Mouse (Mus musculus) duodenum, adult 2 months (tissue): ENCODE results near the gene Mlec. TPM values are rescaled to one million over a fixed set of nuclear protein-coding genes. Genes with fewer than 3 reads are reported as not detected.

Experiments used
- polyA plus RNA-seq: library from polyadenylated mRNA; depleted of rRNA; stranded (reverse); fragments of >200 nt; gene quantifications from 2 replicates; pipeline ENCODE4 v1.2.3, GENCODE M21; 2012; ENCODE audit warnings: low replicate concordance; rRNA removed

The Mlec gene
- 79.9 and 88.7 TPM in 2 replicates for polyA plus RNA-seq

DNA sequence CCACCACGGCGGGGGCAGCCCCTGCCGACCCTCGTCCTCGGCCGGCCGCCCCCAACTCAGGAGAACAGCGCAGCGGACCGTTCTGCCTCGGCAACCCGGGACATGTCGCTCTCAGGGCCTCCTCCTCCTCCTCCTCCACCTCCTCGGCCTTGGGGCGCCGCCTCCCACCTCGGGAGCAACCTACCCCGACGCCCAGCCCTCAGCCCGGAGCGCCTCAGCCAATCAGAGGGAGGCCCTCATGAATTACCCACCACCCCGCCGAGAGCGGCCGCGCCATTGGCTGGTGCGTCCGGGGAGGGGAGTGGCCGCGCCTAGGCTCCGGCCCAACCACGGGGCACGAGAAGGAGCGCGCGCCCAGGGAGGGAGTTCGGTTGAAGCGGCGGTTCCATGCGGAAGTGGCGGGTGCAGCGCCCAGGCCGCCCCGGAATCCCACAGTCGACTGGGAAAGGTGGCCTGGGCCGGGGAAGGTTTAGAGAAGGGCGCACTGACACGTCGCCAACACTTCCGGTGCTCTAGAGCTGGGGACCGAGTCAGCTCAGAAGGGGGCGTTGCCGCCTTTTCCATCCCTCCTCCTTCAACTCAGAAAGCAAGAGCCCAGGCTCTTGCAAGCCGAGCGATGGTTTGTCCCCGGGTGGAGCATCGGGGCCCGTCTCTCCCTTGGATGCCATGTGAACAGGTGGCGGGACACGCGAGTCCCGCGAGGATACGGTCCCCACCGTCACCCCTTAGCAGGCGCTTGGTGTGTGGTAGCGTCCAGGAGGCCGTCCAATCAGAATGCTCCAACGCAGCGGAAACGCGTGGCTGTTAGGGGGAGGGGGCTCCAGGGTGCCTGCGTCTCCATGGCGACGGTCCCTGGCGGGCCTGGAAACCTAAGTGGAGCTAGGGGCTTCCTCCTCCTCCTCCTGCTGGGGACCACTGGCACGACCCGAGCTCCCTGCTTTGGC is at the start of gene Mlec:
Gene Mlec, minus strand, starts transcription at position 140 of the 944 bp plus-strand sequence.

DNA sequence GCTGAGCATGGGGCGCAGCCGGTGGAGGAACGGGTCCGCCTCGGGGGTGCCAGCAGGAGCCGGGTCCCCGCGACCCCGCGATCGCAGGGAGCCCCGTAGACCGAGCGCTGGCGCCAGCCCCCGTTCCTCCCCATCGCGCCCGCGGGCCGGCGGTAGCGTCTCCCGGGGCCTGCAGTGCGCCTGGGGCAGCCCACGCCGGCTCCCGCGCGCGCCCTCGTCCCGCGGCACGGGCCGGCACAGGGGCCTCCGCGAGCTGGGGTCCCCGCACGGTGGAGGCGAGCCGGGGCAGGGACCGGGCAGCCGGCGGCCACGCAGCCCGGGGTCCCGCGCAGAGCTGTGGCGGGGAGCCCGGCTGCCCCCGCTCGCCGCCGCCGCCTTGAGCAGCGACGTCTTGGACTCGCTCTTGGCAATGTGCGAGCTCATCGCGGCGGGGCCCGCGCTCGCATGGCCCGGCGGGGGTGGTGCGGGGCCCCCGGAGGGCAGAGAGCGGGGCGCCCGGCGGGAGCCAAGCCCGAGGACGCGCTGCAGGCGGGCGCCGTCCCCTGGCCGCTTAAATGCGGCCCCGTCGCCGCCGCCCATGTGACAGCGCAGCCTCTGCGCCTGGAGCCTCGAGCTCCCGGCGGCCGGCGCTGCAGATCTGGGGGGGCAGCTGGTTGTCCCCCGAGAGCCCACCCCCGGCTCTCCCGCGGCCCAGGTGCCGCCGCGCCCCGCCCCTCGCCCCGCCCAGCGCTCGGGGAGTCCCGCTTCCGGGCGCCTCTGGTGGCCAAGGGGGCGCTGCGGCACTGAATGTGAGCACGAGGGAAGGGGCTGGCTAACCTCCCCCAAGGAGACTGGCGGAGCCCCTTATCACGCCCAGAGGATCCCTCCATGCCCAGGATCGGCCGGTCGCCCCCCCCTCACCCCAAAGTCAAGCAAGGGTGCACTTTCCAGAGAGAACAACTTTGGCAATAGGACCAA is 36.0 kb upstream of the Mlec start, which contains the start of gene Cabp1:
Gene Cabp1, minus strand, starts transcription at position 713 of the 957 bp plus-strand sequence.

GRCm38 (mm10) chr5:115134234-115135165 is 23.5 kb downstream of the Mlec start, which contains the start of gene Unc119b:
TSS of gene Unc119b (minus strand) at chr5:115134975.

GRCm38 (mm10) chr5:115118961-115119570 is 38.9 kb downstream of the Mlec start, which contains the start of gene Acads:
TSS of gene Acads (minus strand) at chr5:115119346.

DNA sequence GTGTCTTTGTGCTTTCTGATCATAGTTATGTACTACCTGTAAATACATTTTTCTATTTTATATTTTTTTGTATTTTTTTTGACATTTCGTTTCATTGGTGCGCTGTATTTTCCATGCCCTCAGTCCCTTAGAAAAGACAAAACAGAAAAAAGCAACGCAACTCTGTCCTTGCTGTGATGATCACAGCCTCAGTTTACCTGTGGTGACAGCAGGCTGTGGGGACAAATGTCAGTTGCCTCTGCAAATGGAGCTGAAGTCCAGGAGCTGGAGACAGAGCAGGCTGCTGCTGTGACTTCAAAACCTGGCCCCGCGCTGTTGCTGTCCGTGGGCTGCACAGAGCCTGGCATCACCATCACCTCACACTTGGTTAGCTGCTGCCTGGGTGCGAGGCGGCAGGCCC is 59.8 kb downstream of the Mlec start, which contains the start of gene Gm10401:
Gene Gm10401, minus strand, starts transcription at position 101 of the 400 bp plus-strand sequence.

Other genes with a start within 250 kb of the Mlec start
- 61.4 and 170 TPM in 2 replicates for gene Oasl1, start 234.9 kb downstream of the Mlec start, polyA plus RNA-seq
- 8.0 and 12.2 TPM in 2 replicates for gene 2210016L21Rik, start 216.0 kb downstream of the Mlec start, polyA plus RNA-seq
- gene Hnf1a, start 187.1 kb downstream of the Mlec start, polyA plus RNA-seq = 27.0 and 31.0 TPM in 2 replicates
- gene Sppl3, start 147.0 kb downstream of the Mlec start, polyA plus RNA-seq = 55.0 and 82.5 TPM in 2 replicates
- gene Gm10401, start 59.9 kb downstream of the Mlec start, polyA plus RNA-seq = not detected in 2 replicates
- gene Acads, start 38.8 kb downstream of the Mlec start, polyA plus RNA-seq = 108 and 115 TPM in 2 replicates
- gene Unc119b, start 23.2 kb downstream of the Mlec start, polyA plus RNA-seq = 22.9 and 24.4 TPM in 2 replicates
- gene Cabp1, start 36.2 kb upstream of the Mlec start, polyA plus RNA-seq = 1.3 and 1.8 TPM in 2 replicates
- 88.3 and 126 TPM in 2 replicates for gene Pop5, start 77.7 kb upstream of the Mlec start, polyA plus RNA-seq
- 116 and 207 TPM in 2 replicates for gene Rnf10, start 114.7 kb upstream of the Mlec start, polyA plus RNA-seq
- gene Coq5, start 121.5 kb upstream of the Mlec start, polyA plus RNA-seq = 5.3 and 8.8 TPM in 2 replicates
- 36.5 and 44.0 TPM in 2 replicates for gene Dynll1, start 142.8 kb upstream of the Mlec start, polyA plus RNA-seq
- gene Srsf9, start 169.0 kb upstream of the Mlec start, polyA plus RNA-seq = 13.2 and 25.7 TPM in 2 replicates
- gene Gatc, start 183.0 kb upstream of the Mlec start, polyA plus RNA-seq = 3.6 and 4.6 TPM in 2 replicates
- gene Triap1, start 183.0 kb upstream of the Mlec start, polyA plus RNA-seq = 4.4 and 5.8 TPM in 2 replicates
- gene Cox6a1, start 190.8 kb upstream of the Mlec start, polyA plus RNA-seq = 4,451 and 10,335 TPM in 2 replicates